Mouse (Mus musculus) embryonic facial prominence, embryonic 11.5 days (tissue): ENCODE measurements around the gene Ppp1r17. TPM values are rescaled to one million over a fixed set of nuclear protein-coding genes. Genes with fewer than 3 reads are reported as not detected.

Experiments
- ATAC-seq: fragments of 200-750 bp; cut with Nextera tagmentation; replicated peaks from 2 replicates; pipeline ENCODE4 v1.8.0; 2017; ENCODE audit warnings: low read depth; ENCODE audit not compliant: insufficient number of reproducible peaks, low FRiP score, low TSS enrichment
- DNase-seq: peaks from one replicate; pipeline ENCODE4 v3.0.0-alpha.2; 2015; ENCODE audit warnings: low spot score
- H3K27ac ChIP-seq: fragments of 300-500 bp; sonication (generic); replicated peaks from 2 replicates; pipeline ENCODE4 v1.5.1; 2014; ENCODE audit warnings: mild to moderate bottlenecking, low read depth, low read length, control low read depth
- H3K27me3 ChIP-seq: fragments of 300-500 bp; sonication (generic); 2 replicates; pipeline ENCODE4 v1.6.1; 2014; ENCODE audit warnings: mild to moderate bottlenecking, low read length, moderate library complexity, mixed read lengths; ENCODE audit not compliant: control insufficient read depth, insufficient read depth
- H3K36me3 ChIP-seq: fragments of 300-500 bp; sonication (generic); replicated peaks from 2 replicates; pipeline ENCODE4 v1.6.1; 2014; ENCODE audit warnings: low read depth, mild to moderate bottlenecking, low read length, moderate library complexity, mixed read lengths; ENCODE audit not compliant: control insufficient read depth, insufficient read depth
- H3K4me1 ChIP-seq: fragments of 300-500 bp; sonication (generic); 2 replicates; pipeline ENCODE4 v1.6.1; 2014; ENCODE audit warnings: low read length, mixed read lengths; ENCODE audit not compliant: control insufficient read depth, insufficient read depth
- H3K4me2 ChIP-seq: fragments of 300-500 bp; sonication (generic); 2 replicates; pipeline ENCODE4 v1.6.1; 2014; ENCODE audit warnings: low read depth, mild to moderate bottlenecking, control low read depth, low read length, moderate library complexity
- H3K4me3 ChIP-seq: fragments of 300-500 bp; sonication (generic); 2 replicates; pipeline ENCODE4 v1.5.1; 2014; ENCODE audit warnings: low read depth, low read length, control low read depth
- H3K9ac ChIP-seq: fragments of 300-500 bp; sonication (generic); replicated peaks from 2 replicates; pipeline ENCODE4 v1.6.1; 2014; ENCODE audit warnings: mild to moderate bottlenecking, control low read depth, low read length
- H3K9me3 ChIP-seq: fragments of 300-500 bp; sonication (generic); replicated peaks from 2 replicates; pipeline ENCODE4 v1.6.1; 2016; ENCODE audit warnings: mild to moderate bottlenecking, low read length, inconsistent platforms, mixed read lengths; ENCODE audit not compliant: control insufficient read depth
- WGBS: fragments of 180-500 bp; shearing (Covaris S2); extraction: QIAGEN DNeasy Blood & Tissue Kit; methylation state at CpG from one replicate; pipeline ENCODE4 v1.1.7; 2014; 5-methylcytosine and 5-hydroxymethylcytosine counted together
- polyA plus RNA-seq: library from polyadenylated mRNA; unstranded; fragments of >200 nt; fragmentation: Nextera tagmentation; extraction: Ambion mirVana; gene quantifications from 2 replicates; pipeline ENCODE4 v1.2.1, GENCODE M21; 2014

Ppp1r17 gene
- polyA plus RNA-seq, result 25.8 and 26.3 TPM in 2 replicates

GRCm38 (mm10) chr6:56017291-56017994 lies at the start of gene Ppp1r17:
Gene Ppp1r17 (plus strand): TSS chr6:56017497.
- H3K27ac ChIP-seq, result no peak within 1 kb of the TSS
- no peak within 1 kb of the TSS for H3K4me2 ChIP-seq
- no peaks in the 10 kb centered on the region for H3K36me3 ChIP-seq
- DNase-seq, result peak; percentile 30
- ATAC-seq, result peak; percentile 83
- H3K9ac ChIP-seq, result no peak within 1 kb of the TSS; the same call in 1 of the 2 replicates
- H3K4me1 ChIP-seq, result no peaks in the 10 kb centered on the region
- no peak within 1 kb of the TSS for H3K4me3 ChIP-seq
- H3K27me3 ChIP-seq, result no peaks in the 10 kb centered on the region
- 61% methylated on average over 16 of the region's 16 CpGs for WGBS
- H3K9me3 ChIP-seq, result no peaks in the 10 kb centered on the region

- no peak overlapping the region for H3K4me2 ChIP-seq
- ATAC-seq, result no peak; the same call in 1 of the 2 replicates
- no peaks in the 10 kb centered on the region for H3K27me3 ChIP-seq
- H3K4me3 ChIP-seq, result no peak overlapping the region
- H3K27ac ChIP-seq, result no peak overlapping the region
- no peaks in the 10 kb centered on the region for H3K9me3 ChIP-seq
- H3K36me3 ChIP-seq, result no peaks in the 10 kb centered on the region
- H3K4me1 ChIP-seq, result no peaks in the 10 kb centered on the region
- no peak overlapping the region for H3K9ac ChIP-seq
- DNase-seq, result peak; percentile 63
Measured at GRCm38 (mm10) chr6:55972998-55973397, 44.3 kb upstream of the Ppp1r17 start.

- Histone ChIP-seq H3K4me1 (no peaks in the 10 kb centered on the region), H3K9ac (no peak overlapping the region), H3K27ac (no peak overlapping the region), H3K4me3 (no peak overlapping the region), H3K9me3 (no peaks in the 10 kb centered on the region), H3K4me2 (no peak overlapping the region), H3K27me3 (no peaks in the 10 kb centered on the region), H3K36me3 (no peaks in the 10 kb centered on the region)
- 86% methylated on average over 2 of the region's 2 CpGs for WGBS
- no peak for ATAC-seq
- DNase-seq, result no peak
Measured at GRCm38 (mm10) chr6:55979766-55980165, 37.5 kb upstream of the Ppp1r17 start.

- ATAC-seq, result no peak
- H3K4me2 ChIP-seq, result no peak overlapping the region
- no peaks in the 10 kb centered on the region for H3K9me3 ChIP-seq
- no peak overlapping the region for H3K4me3 ChIP-seq
- H3K27ac ChIP-seq, result no peak overlapping the region
- WGBS, result 49% methylated on average over 4 of the region's 4 CpGs
- H3K4me1 ChIP-seq, result no peaks in the 10 kb centered on the region
- no peaks in the 10 kb centered on the region for H3K36me3 ChIP-seq
- no peaks in the 10 kb centered on the region for H3K27me3 ChIP-seq
- no peak for DNase-seq
- H3K9ac ChIP-seq, result no peak overlapping the region
Measured at GRCm38 (mm10) chr6:56008711-56009110, 8.6 kb upstream of the Ppp1r17 start.

- Histone ChIP-seq H3K4me2 (no peak overlapping the region), H3K27me3 (no peaks in the 10 kb centered on the region), H3K36me3 (no peaks in the 10 kb centered on the region), H3K4me1 (no peaks in the 10 kb centered on the region), H3K4me3 (no peak overlapping the region), H3K9me3 (no peaks in the 10 kb centered on the region), H3K9ac (no peak overlapping the region), H3K27ac (no peak overlapping the region)
- WGBS, result 64% methylated on average over 5 of the region's 5 CpGs
- ATAC-seq (no peak), DNase-seq (no peak)
Measured at GRCm38 (mm10) chr6:56012384-56012783, 4.9 kb upstream of the Ppp1r17 start.

DNA sequence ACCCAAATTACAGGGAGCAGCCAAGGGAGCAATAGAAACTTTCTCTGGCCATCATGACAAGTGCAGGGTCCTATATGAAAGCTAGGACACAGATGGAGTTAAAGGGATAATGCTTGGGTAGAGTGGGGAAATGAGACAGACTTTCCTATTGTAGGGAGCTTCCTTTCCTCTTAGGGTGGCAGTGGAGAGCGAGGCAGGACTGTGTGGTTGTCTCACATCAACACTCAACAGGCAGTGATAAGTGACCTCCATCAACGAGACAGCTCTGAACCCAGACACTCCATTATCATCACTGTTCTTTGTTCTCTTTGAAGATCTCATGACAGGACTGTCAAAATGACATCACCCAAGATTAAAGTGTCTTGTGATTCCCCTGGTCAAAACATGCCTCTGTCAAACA lies 2.3 kb downstream of the Ppp1r17 start:
- Histone ChIP-seq H3K27me3 (no peaks in the 10 kb centered on the region), H3K4me1 (no peaks in the 10 kb centered on the region), H3K9me3 (no peaks in the 10 kb centered on the region), H3K4me2 (no peak overlapping the region), H3K27ac (no peak overlapping the region), H3K9ac (no peak overlapping the region), H3K36me3 (no peaks in the 10 kb centered on the region), H3K4me3 (no peak overlapping the region)
- DNase-seq (no peak), ATAC-seq (no peak)
- 46% methylated on average over 2 of the region's 2 CpGs for WGBS

- H3K27ac ChIP-seq, result no peak overlapping the region
- H3K27me3 ChIP-seq, result no peaks in the 10 kb centered on the region
- H3K4me2 ChIP-seq, result no peak overlapping the region
- H3K9me3 ChIP-seq, result no peaks in the 10 kb centered on the region
- WGBS, result 67% methylated on average over 2 of the region's 2 CpGs
- DNase-seq (no peak), ATAC-seq (no peak)
- no peak overlapping the region for H3K4me3 ChIP-seq
- no peaks in the 10 kb centered on the region for H3K36me3 ChIP-seq
- H3K4me1 ChIP-seq, result no peaks in the 10 kb centered on the region
- no peak overlapping the region for H3K9ac ChIP-seq
Measured at GRCm38 (mm10) chr6:56025533-56025932, 8.2 kb downstream of the Ppp1r17 start.

GRCm38 (mm10) chr6:56027318-56027717 lies 10.0 kb downstream of the Ppp1r17 start:
- Histone ChIP-seq H3K36me3 (no peaks in the 10 kb centered on the region), H3K4me1 (no peaks in the 10 kb centered on the region), H3K27me3 (no peaks in the 10 kb centered on the region), H3K27ac (no peak overlapping the region), H3K9ac (no peak overlapping the region), H3K4me2 (no peak overlapping the region), H3K9me3 (no peaks in the 10 kb centered on the region), H3K4me3 (no peak overlapping the region)
- DNase-seq (no peak), ATAC-seq (no peak)
- 88% methylated on average over 6 of the region's 6 CpGs for WGBS
